Mouse (Mus musculus): ENCODE measurements around the gene Ccz1. TPM values are rescaled to one million over a fixed set of nuclear protein-coding genes. Genes with fewer than 3 reads are reported as not detected.
"Not testable (repeated sequence)": the region's sequence is repeated elsewhere in the genome, so short reads cannot be mapped to it uniquely, and the experiment has no call there.

Ccz1 gene
- polyA plus RNA-seq, 1 experiment from 2014 or later = 57.6 TPM

- Histone ChIP-seq H3K4me1 (ENCODE audit: control insufficient read depth, insufficient read depth, low read length) (no peaks in the 10 kb centered on the region), H3K9me3 (replicated peaks; ENCODE audit: control insufficient read depth, low read length) (no peaks in the 10 kb centered on the region), H3K27ac (ENCODE audit: low read length) (no peak overlapping the region), H3K27me3 (ENCODE audit: control insufficient read depth, insufficient read depth, low read length) (no peaks in the 10 kb centered on the region), H3K4me3 (ENCODE audit: low read length) (no peak overlapping the region), H3K4me2 (ENCODE audit: low read depth, low read length) (no peak overlapping the region), H3K9ac (ENCODE audit: low read length) (no peak overlapping the region), H3K36me3 (ENCODE audit: control insufficient read depth, insufficient read depth) (no peaks in the 10 kb centered on the region)
- no peak for ATAC-seq (replicated peaks; ENCODE audit: extremely low read depth, insufficient read depth, low FRiP score)
- WGBS = 84% methylated on average over 5 of the region's 5 CpGs
These were observed 25.2 kb upstream of the Ccz1 start for GRCm38 (mm10) chr5:144039886-144040285.

- H3K4me1 ChIP-seq (ENCODE audit: control insufficient read depth, insufficient read depth, low read length) = no peaks in the 10 kb centered on the region
- H3K36me3 ChIP-seq (ENCODE audit: control insufficient read depth, insufficient read depth) = no peaks in the 10 kb centered on the region
- no peak overlapping the region for H3K9ac ChIP-seq (ENCODE audit: low read length)
- no peak overlapping the region for H3K27ac ChIP-seq (ENCODE audit: low read length)
- no peak overlapping the region for H3K4me2 ChIP-seq (ENCODE audit: low read depth, low read length)
- no peak overlapping the region for H3K4me3 ChIP-seq (ENCODE audit: low read length)
- H3K27me3 ChIP-seq (ENCODE audit: control insufficient read depth, insufficient read depth, low read length) = no peaks in the 10 kb centered on the region
- WGBS = 72% methylated on average over 9 of the region's 9 CpGs
- H3K9me3 ChIP-seq (replicated peaks; ENCODE audit: control insufficient read depth, low read length) = no peaks in the 10 kb centered on the region
- no peak for ATAC-seq (replicated peaks; ENCODE audit: extremely low read depth, insufficient read depth, low FRiP score)
These were observed 24.5 kb upstream of the Ccz1 start for GRCm38 (mm10) chr5:144039156-144039675.

DNA sequence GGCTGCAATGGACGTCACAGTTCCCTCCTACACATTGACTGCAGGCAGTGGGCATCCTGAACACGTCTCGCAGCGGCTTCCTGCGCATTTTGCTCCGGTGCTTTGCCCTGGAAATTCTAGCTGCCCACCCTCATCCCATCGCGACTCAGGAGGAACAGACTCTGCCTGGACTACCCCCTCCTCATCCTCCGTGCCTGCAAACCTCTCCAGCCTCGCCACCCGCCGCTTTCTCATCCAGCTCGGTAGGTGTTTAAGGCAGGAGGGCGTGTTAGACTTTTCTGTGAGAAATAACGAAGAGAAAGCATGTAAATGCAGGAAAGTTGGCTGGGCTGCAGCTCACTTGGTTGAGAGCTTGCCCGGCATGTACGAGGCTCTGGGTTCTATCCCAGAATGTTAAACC is 22.3 kb upstream of the Ccz1 start:
- H3K9ac ChIP-seq (ENCODE audit: low read length) = no peak overlapping the region
- no peak overlapping the region for H3K27ac ChIP-seq (ENCODE audit: low read length)
- H3K9me3 ChIP-seq (replicated peaks; ENCODE audit: control insufficient read depth, low read length) = no peaks in the 10 kb centered on the region
- ATAC-seq (replicated peaks; ENCODE audit: extremely low read depth, insufficient read depth, low FRiP score) = no peak
- H3K4me2 ChIP-seq (ENCODE audit: low read depth, low read length) = no peak overlapping the region
- H3K27me3 ChIP-seq (ENCODE audit: control insufficient read depth, insufficient read depth, low read length) = no peaks in the 10 kb centered on the region
- WGBS = 52% methylated on average over 17 of the region's 17 CpGs
- no peak overlapping the region for H3K4me3 ChIP-seq (ENCODE audit: low read length)
- no peaks in the 10 kb centered on the region for H3K36me3 ChIP-seq (ENCODE audit: control insufficient read depth, insufficient read depth)
- H3K4me1 ChIP-seq (ENCODE audit: control insufficient read depth, insufficient read depth, low read length) = no peaks in the 10 kb centered on the region

GRCm38 (mm10) chr5:144034567-144034966 is 19.9 kb upstream of the Ccz1 start:
- no peak overlapping the region for H3K9ac ChIP-seq (ENCODE audit: low read length)
- 44% methylated on average over 7 of the region's 7 CpGs for WGBS
- H3K4me2 ChIP-seq (ENCODE audit: low read depth, low read length) = no peak overlapping the region
- ATAC-seq (replicated peaks; ENCODE audit: extremely low read depth, insufficient read depth, low FRiP score) = no peak
- H3K27me3 ChIP-seq (ENCODE audit: control insufficient read depth, insufficient read depth, low read length) = no peaks in the 10 kb centered on the region
- no peaks in the 10 kb centered on the region for H3K9me3 ChIP-seq (replicated peaks; ENCODE audit: control insufficient read depth, low read length)
- H3K36me3 ChIP-seq (ENCODE audit: control insufficient read depth, insufficient read depth) = no peaks in the 10 kb centered on the region
- H3K27ac ChIP-seq (ENCODE audit: low read length) = no peak overlapping the region
- no peak overlapping the region for H3K4me3 ChIP-seq (ENCODE audit: low read length)
- H3K4me1 ChIP-seq (ENCODE audit: control insufficient read depth, insufficient read depth, low read length) = no peaks in the 10 kb centered on the region

DNA sequence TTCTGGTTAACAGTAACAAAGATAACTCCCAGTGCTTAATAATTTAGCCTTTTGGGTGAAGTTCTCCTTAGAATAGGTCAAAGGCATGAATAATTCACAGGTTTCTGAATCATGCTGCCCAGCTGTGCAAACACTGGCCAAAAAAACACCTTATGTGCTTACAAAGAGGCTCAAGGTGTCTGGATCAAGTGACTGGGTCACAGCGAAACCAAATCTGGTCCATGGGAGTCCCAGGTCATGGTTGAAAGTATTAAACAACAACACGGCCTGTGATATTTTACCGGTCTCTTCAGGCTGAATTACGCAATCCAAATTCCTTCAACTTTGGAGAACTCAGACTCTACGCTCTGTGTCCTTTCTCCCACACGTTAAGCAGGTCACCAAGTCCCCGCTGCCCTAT is 17.8 kb upstream of the Ccz1 start:
- ATAC-seq (replicated peaks; ENCODE audit: extremely low read depth, insufficient read depth, low FRiP score) = no peak
- 84% methylated on average over 7 of the region's 7 CpGs for WGBS

GRCm38 (mm10) chr5:144026620-144027263 is 12.1 kb upstream of the Ccz1 start, which contains the start of gene Ocm:
Gene Ocm (minus strand): TSS chr5:144026670.
- no peaks in the 10 kb centered on the region for H3K27me3 ChIP-seq (ENCODE audit: control insufficient read depth, insufficient read depth, low read length)
- H3K9me3 ChIP-seq (replicated peaks; ENCODE audit: control insufficient read depth, low read length) = no peaks in the 10 kb centered on the region
- H3K4me2 ChIP-seq (ENCODE audit: low read depth, low read length) = no peak within 1 kb of the TSS
- WGBS = 52% methylated on average over 11 of the region's 11 CpGs
- no peak for ATAC-seq (replicated peaks; ENCODE audit: extremely low read depth, insufficient read depth, low FRiP score)
- H3K27ac ChIP-seq (ENCODE audit: low read length) = no peak within 1 kb of the TSS
- no peaks in the 10 kb centered on the region for H3K36me3 ChIP-seq (ENCODE audit: control insufficient read depth, insufficient read depth)
- H3K4me3 ChIP-seq (ENCODE audit: low read length) = no peak within 1 kb of the TSS
- no peak within 1 kb of the TSS for H3K9ac ChIP-seq (ENCODE audit: low read length)
- no peaks in the 10 kb centered on the region for H3K4me1 ChIP-seq (ENCODE audit: control insufficient read depth, insufficient read depth, low read length)

More for the DNA sequence above, 17.8 kb upstream of the Ccz1 start:
- H3K4me2 ChIP-seq (ENCODE audit: low read depth, low read length) = no peak overlapping the region
- no peak overlapping the region for H3K27ac ChIP-seq (ENCODE audit: low read length)
- no peaks in the 10 kb centered on the region for H3K36me3 ChIP-seq (ENCODE audit: control insufficient read depth, insufficient read depth)
- no peaks in the 10 kb centered on the region for H3K27me3 ChIP-seq (ENCODE audit: control insufficient read depth, insufficient read depth, low read length)
- H3K4me3 ChIP-seq (ENCODE audit: low read length) = no peak overlapping the region
- no peaks in the 10 kb centered on the region for H3K9me3 ChIP-seq (replicated peaks; ENCODE audit: control insufficient read depth, low read length)
- no peak overlapping the region for H3K9ac ChIP-seq (ENCODE audit: low read length)
- no peaks in the 10 kb centered on the region for H3K4me1 ChIP-seq (ENCODE audit: control insufficient read depth, insufficient read depth, low read length)

DNA sequence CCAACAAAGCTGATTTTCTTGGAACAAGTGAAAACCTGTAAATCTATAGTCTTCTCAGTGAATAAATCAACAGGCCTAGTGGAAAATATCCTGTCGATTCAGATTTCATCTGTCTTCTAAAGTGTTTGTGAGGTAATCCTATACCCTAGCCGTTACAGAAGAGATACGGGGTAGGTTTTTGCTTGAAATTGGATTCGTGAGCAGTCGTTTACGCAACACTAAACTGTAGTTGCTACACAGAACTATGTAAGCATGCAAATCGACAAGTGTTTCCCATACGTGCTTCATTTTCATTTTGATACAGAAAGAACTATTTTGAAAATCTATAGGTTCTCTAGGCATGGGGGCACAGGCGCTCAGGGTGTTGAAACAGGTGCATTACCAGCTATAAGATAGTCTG is 1.2 kb upstream of the Ccz1 start:
- Histone ChIP-seq H3K4me2 (ENCODE audit: low read depth, low read length) (no peak overlapping the region), H3K9ac (ENCODE audit: low read length) (no peak overlapping the region), H3K27me3 (ENCODE audit: control insufficient read depth, insufficient read depth, low read length) (no peaks in the 10 kb centered on the region), H3K9me3 (replicated peaks; ENCODE audit: control insufficient read depth, low read length) (no peaks in the 10 kb centered on the region), H3K4me3 (ENCODE audit: low read length) (no peak overlapping the region), H3K4me1 (ENCODE audit: control insufficient read depth, insufficient read depth, low read length) (peaks cover 4% of the 10 kb centered on the region), H3K27ac (ENCODE audit: low read length) (no peak overlapping the region), H3K36me3 (ENCODE audit: control insufficient read depth, insufficient read depth) (peaks cover 14% of the 10 kb centered on the region)
- ATAC-seq (replicated peaks; ENCODE audit: extremely low read depth, insufficient read depth, low FRiP score) = no peak
- WGBS = 86% methylated on average over 9 of the region's 9 CpGs

DNA sequence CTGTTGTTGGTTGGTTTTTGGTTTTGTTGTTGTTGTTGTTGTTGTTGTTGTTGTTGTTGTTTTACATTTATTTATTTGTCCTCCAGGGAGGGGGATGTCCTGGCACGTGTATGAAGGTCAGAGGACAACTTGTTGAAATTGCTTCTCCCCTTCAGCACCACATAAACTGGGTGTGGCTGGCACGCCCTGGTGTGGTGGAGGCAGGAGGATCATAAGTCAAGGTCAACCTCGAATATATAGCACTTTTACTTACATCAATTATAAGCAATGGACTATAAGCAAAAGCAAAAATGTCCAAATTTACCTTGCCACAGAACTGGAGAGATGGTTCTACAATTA is 604 bp upstream of the Ccz1 start:
- Histone ChIP-seq H3K27me3 (ENCODE audit: control insufficient read depth, insufficient read depth, low read length) (no peaks in the 10 kb centered on the region), H3K4me1 (ENCODE audit: control insufficient read depth, insufficient read depth, low read length) (peaks cover 4% of the 10 kb centered on the region), H3K27ac (ENCODE audit: low read length) (no peak overlapping the region), H3K9me3 (replicated peaks; ENCODE audit: control insufficient read depth, low read length) (no peaks in the 10 kb centered on the region), H3K9ac (ENCODE audit: low read length) (no peak overlapping the region), H3K36me3 (ENCODE audit: control insufficient read depth, insufficient read depth) (peaks cover 19% of the 10 kb centered on the region), H3K4me2 (ENCODE audit: low read depth, low read length) (peak overlapping the region; percentile 57), H3K4me3 (ENCODE audit: low read length) (no peak overlapping the region; the same call in 1 of the 2 replicates)
- 77% methylated on average over 3 of the region's 3 CpGs for WGBS
- ATAC-seq (replicated peaks; ENCODE audit: extremely low read depth, insufficient read depth, low FRiP score) = no peak

- H3K27ac ChIP-seq (ENCODE audit: low read length); H3K9me3 ChIP-seq (replicated peaks; ENCODE audit: control insufficient read depth, low read length); ATAC-seq (replicated peaks; ENCODE audit: extremely low read depth, insufficient read depth, low FRiP score); H3K27me3 ChIP-seq (ENCODE audit: control insufficient read depth, insufficient read depth, low read length); H3K4me1 ChIP-seq (ENCODE audit: control insufficient read depth, insufficient read depth, low read length): not testable (repeated sequence)
- 52% methylated on average over 12 of the region's 13 CpGs for WGBS
- Histone ChIP-seq H3K9ac (ENCODE audit: low read length) (peak overlapping the region; percentile 93; the same call in 1 of the 2 replicates), H3K36me3 (ENCODE audit: control insufficient read depth, insufficient read depth) (peaks cover 30% of the 10 kb centered on the region), H3K4me2 (ENCODE audit: low read depth, low read length) (peak overlapping the region; percentile 65), H3K4me3 (ENCODE audit: low read length) (peak overlapping the region; percentile 96)
These were observed 1.1 kb downstream of the Ccz1 start for GRCm38 (mm10) chr5:144013366-144014134.
